Mouse (Mus musculus): ENCODE data around the gene Nfatc3.
A peak's percentile ranks its signal among the peaks of the same experiment; 100 is the strongest.

The Nfatc3 gene

GRCm38 (mm10) chr8:106149801-106150652 lies 91.4 kb downstream of the Nfatc3 start, which contains the start of gene Pla2g15:
Gene Pla2g15, plus strand, starts transcription at chr8:106150399.
- DNase-seq, result peak; percentile 96

DNA sequence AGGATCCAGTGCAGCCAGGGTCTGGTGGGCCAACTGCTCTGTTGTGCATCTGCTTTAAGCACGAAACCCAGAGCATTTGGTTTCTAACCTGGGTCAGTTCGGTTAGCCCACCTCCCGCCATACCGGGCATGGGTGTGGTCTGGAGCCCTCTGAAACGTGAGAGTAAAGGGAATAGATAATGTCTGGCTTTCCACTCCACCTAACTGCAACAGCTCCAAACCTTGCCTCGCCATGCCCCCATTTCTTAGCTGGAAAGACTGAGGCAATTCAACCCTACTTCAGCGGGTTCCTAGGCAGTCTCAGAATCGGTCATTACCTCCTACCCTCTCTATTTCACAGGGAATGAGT lies 92.0 kb downstream of the Nfatc3 start:
- no peak for DNase-seq

DNA sequence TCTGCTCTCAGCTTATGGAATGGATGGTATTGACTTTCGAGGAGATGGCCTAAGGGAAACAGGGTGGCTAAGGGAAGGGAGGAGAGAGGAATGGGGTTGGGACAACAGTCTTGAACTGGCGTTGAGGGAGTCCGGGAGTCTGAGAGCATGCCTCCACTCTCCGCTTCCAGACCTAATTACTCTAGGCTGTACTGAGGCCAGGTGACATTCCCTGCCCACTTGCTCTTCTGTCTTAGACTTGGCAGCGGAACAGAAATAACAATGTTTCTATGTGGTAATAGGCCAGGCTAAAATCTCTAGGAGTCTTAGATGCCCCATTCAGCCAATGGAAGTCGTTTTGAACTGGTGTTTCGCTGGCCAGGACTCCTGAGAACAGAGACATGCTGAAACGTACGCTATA lies 92.4 kb downstream of the Nfatc3 start:
- DNase-seq, result no peak

DNA sequence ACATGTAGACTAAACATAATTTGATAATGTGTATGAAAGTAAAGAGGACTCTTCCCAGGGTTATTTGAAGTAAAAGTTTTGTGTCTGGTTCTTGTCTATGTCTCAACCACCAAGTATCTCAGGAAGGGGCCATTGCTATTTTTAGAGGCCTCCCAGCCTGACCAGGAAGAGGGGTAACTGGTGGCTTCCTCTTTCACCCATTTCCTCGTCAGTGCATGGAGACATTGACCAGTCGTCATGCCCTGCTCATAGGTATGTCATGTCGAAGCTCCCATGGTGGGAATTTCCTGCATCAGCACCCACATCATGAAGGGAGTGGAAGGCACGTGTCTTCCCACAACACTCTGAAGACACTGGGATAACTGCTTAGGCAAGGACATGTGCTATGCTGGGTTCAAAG lies 94.2 kb downstream of the Nfatc3 start:
- no peak for DNase-seq

DNA sequence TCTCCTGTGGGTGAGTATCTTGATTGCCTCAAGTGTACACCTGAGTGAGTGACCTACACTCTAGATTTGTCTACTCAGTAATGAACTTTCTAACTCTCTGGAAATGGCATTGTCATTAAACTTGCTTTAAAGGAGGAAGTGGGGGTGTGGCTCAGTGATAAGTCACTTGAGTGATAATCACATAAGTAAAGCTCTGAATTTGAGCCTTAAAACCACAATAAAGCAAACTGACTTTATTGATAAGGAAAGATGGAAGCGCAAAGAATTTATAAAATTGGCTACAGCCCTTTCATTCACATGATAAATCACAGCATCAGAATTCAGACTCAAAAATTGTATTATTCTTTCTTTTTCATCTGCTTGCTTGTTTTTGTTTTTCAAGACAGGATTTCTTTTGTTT lies 98.8 kb downstream of the Nfatc3 start:
- no peak for DNase-seq

- no peak for DNase-seq
These were observed 99.7 kb downstream of the Nfatc3 start for GRCm38 (mm10) chr8:106158381-106158780.

- DNase-seq, result no peak
These were observed 101.2 kb downstream of the Nfatc3 start for GRCm38 (mm10) chr8:106159876-106160275.

GRCm38 (mm10) chr8:106163251-106163650 lies 104.6 kb downstream of the Nfatc3 start:
- no peak for DNase-seq

DNA sequence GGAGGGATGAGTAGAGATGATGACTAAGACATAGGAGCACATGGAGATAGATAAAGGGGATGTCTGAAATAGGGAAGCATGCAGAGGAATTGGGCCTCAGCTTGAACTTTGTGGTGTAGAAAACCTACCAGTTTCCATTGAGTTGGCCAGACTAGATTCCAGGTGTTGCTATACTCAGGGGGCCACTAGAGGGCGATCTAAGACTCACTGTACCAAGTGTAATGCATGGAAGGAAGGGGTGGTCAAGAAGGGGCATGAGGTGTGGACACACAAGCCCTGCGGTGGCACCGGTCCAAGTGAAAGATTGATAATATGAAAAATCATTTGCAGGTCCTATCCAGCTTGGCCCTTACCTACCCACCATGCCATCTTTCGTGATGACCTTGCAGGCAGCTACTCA lies 106.8 kb downstream of the Nfatc3 start:
- peak; percentile 80 for DNase-seq

GRCm38 (mm10) chr8:106168356-106169016 lies 109.8 kb downstream of the Nfatc3 start, which contains the start of gene Slc7a6:
Gene Slc7a6, plus strand, starts transcription at chr8:106168857.
- DNase-seq, result peak; percentile 96

- peak; percentile 62 for DNase-seq
These were observed 110.6 kb downstream of the Nfatc3 start for GRCm38 (mm10) chr8:106169017-106169933.

DNA sequence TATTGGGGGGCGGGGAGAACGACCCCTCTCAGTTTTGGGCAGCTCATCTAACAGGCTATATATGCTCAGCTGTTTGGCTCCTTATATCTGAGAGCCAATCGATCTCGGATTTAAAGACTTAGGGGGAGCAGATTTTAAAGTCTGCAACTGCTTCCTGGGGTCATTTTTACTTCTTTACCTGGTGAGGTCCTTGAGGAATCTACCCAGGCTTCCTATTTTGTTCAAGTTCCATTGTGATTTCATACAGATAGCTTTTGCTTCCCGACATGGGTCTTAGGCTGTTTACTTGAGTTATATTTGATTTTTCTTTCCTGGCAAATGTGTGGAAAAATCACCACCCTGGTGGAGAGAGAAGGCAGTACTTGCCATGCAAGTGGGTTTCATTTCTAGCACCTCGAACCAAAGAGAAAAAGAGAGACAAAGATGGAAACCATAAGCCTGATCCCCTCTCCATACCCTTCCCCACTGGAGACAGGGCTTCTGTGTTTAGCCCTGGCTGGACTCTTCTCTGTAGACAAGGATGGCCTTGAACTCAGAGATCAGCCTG lies 111.4 kb downstream of the Nfatc3 start:
- DNase-seq, result no peak

DNA sequence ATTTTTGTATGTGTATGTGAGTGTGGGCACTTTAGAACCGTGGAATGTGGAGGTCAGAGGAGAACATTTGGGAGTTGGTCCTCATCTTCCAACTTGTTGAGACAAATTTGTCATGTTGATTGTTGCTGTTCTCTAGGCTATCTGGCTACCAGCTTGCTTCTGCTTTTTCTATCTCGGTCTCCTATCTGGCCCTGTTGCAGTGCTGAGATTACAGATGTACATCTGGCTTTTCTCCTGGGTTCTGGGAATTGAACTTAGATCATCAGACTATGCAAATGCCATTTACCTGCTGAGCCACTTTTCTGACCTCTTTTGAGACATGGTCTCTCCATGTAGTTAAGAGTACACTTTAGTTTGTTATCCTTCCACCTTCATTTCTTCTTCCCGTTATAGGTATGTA lies 114.9 kb downstream of the Nfatc3 start:
- DNase-seq, result no peak

DNA sequence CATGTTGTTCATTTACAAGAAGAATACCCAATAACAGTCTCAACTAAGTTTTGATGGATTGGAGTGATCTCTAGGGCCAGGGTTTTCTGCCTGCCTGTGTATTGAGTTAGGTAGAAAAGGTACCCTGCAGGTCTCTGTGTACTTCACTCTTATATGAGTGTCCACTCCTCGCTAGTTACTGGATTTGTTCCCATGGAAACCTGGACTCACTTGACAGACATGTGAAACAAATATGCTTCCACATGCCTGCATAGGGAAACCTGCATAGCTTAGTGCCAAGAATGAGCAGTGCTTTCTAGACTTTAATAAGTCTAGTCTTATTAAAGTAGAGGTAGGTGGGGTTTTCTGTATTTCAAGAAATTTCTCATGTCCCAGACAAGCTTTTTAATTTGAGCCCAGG lies 118.3 kb downstream of the Nfatc3 start:
- DNase-seq, result no peak

- no peak for DNase-seq
These were observed 119.0 kb downstream of the Nfatc3 start for GRCm38 (mm10) chr8:106177594-106177993.

GRCm38 (mm10) chr8:106178428-106178827 lies 119.8 kb downstream of the Nfatc3 start:
- DNase-seq, result no peak

All from thymus, postnatal 14 days (tissue).